Mouse (Mus musculus) small intestine, adult 10 weeks (tissue): ENCODE data around the gene Ercc6l. TPM values are rescaled to one million over a fixed set of nuclear protein-coding genes. Genes with fewer than 3 reads are reported as not detected.

Source experiments
- polyA plus RNA-seq: library from polyadenylated mRNA; stranded (reverse); fragments of 350-450 nt; fragmentation: Illumina TruSeq; extraction: RNeasy Lipid Tissue Mini Kit (QIAGEN cat#74804); gene quantifications from one replicate; pipeline ENCODE4 v1.2.3, GENCODE M21; 2014; ENCODE audit warnings: low replicate concordance

The Ercc6l gene
- 5.0 TPM for polyA plus RNA-seq

DNA sequence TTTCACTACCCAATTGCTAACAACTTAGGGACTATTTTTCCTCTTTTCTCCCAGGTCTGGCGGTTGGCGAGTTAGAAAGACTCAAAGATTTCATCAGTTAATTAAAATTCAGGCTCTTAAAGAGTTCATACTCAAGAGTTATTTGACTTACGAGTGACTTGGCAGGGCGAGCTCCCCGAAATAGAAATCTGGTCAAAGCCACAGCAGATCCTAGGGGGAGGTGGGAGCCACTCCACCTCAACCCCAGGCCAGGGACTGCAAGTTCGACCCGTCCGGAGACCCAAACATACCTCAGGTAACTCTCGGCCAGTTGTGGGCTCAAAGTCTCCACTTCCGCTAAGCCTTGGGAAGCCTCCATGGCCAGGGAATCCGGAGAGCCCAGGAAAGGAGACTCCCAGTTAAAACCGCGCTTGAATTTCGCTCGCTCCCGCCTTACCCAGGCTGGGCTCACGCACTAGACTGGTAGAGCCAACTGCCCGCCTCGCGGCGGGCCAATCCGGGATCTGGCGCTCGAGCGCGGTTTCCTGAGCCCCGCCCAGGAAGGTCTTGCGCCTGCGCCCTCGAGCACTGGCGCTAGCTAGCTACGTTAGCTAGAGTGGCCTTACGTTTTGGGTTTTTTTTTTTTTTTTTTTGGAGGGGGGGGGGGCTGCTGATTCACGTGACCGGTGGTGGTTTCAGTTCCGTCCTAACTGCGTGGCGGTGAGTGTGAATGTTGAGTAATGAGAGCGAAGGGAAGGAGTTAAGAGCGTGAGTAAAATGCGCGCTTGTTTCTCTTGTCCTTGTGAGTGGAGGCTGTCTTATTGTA lies at the start of gene Ercc6l:
Gene Ercc6l, minus strand, starts transcription at position 474 of the 805 bp plus-strand sequence.

GRCm38 (mm10) chrX:102188712-102189497 lies 32.0 kb upstream of the Ercc6l start, which contains the start of gene Rps4x:
Gene Rps4x (minus strand): TSS chrX:102189394.

GRCm38 (mm10) chrX:102119042-102119864 lies 37.6 kb downstream of the Ercc6l start, which contains the start of gene Pin4:
Gene Pin4 (plus strand): TSS chrX:102119447.

Other genes with a start within 250 kb of the Ercc6l start
- 0.30 TPM for gene Rtl5, start 85.8 kb downstream of the Ercc6l start, polyA plus RNA-seq
- gene Pin4, start 37.6 kb downstream of the Ercc6l start, polyA plus RNA-seq: 176 TPM
- gene Rps4x, start 32.3 kb upstream of the Ercc6l start, polyA plus RNA-seq: 765 TPM
- not detected for gene Cited1, start 95.1 kb upstream of the Ercc6l start, polyA plus RNA-seq